Mouse (Mus musculus) embryonic facial prominence, embryonic 13.5 days (tissue): Measurements from ENCODE around the gene Olfr955. TPM values are rescaled to one million over a fixed set of nuclear protein-coding genes. Genes with fewer than 3 reads are reported as not detected.

ENCODE experiments used
- ATAC-seq: fragments of 200-750 bp; cut with Nextera tagmentation; 2 replicates; pipeline ENCODE4 v1.8.0; 2017; ENCODE audit warnings: low read depth; ENCODE audit not compliant: insufficient number of reproducible peaks, insufficient read depth, low FRiP score, low TSS enrichment
- H3K27ac ChIP-seq: fragments of 300-500 bp; sonication (generic); 2 replicates; pipeline ENCODE4 v1.5.1; 2015; ENCODE audit warnings: moderate library complexity, mild to moderate bottlenecking, inconsistent platforms
- H3K27me3 ChIP-seq: fragments of 300-500 bp; sonication (generic); 2 replicates; pipeline ENCODE4 v1.6.1; 2015; ENCODE audit warnings: mild to moderate bottlenecking, inconsistent platforms
- H3K36me3 ChIP-seq: fragments of 300-500 bp; sonication (generic); 2 replicates; pipeline ENCODE4 v1.6.1; 2015; ENCODE audit warnings: mild to moderate bottlenecking, inconsistent platforms
- H3K4me1 ChIP-seq: fragments of 300-500 bp; sonication (generic); 2 replicates; pipeline ENCODE4 v1.6.1; 2015; ENCODE audit warnings: inconsistent platforms
- H3K4me2 ChIP-seq: fragments of 300-500 bp; sonication (generic); 2 replicates; pipeline ENCODE4 v1.6.1; 2015; ENCODE audit warnings: moderate library complexity, mild to moderate bottlenecking, inconsistent platforms
- H3K4me3 ChIP-seq: fragments of 300-500 bp; sonication (generic); 2 replicates; pipeline ENCODE4 v1.5.1; 2015; ENCODE audit warnings: mild to moderate bottlenecking, inconsistent platforms
- H3K9ac ChIP-seq: fragments of 300-500 bp; sonication (generic); 2 replicates; pipeline ENCODE4 v1.6.1; 2015; ENCODE audit warnings: mild to moderate bottlenecking, inconsistent platforms
- H3K9me3 ChIP-seq: fragments of 300-500 bp; sonication (generic); 2 replicates; pipeline ENCODE4 v1.6.1; 2016; ENCODE audit warnings: inconsistent platforms
- WGBS: fragments of 180-500 bp; shearing (Covaris S2); methylation state at CpG from one replicate; pipeline ENCODE4 v1.1.7; 2015; ENCODE audit warnings: mixed read lengths; 5-methylcytosine and 5-hydroxymethylcytosine counted together
- polyA plus RNA-seq: library from polyadenylated mRNA; unstranded; fragments of >200 nt; fragmentation: Nextera tagmentation; extraction: Ambion mirVana; gene quantifications from 2 replicates; pipeline ENCODE4 v1.2.1, GENCODE M21; 2015

The Olfr955 gene
- not detected in 2 replicates for polyA plus RNA-seq

- H3K36me3 ChIP-seq = no peaks in the 10 kb centered on the region
- H3K9ac ChIP-seq = no peak within 1 kb of the TSS
- no peaks in the 10 kb centered on the region for H3K4me1 ChIP-seq
- no peaks in the 10 kb centered on the region for H3K9me3 ChIP-seq
- H3K4me2 ChIP-seq = no peak within 1 kb of the TSS
- no peak for ATAC-seq
- no peaks in the 10 kb centered on the region for H3K27me3 ChIP-seq
- H3K4me3 ChIP-seq = no peak within 1 kb of the TSS
- H3K27ac ChIP-seq = no peak within 1 kb of the TSS
- WGBS = 63% methylated on average over 1 of the region's 1 CpGs
These were observed at the start of gene Olfr955 for GRCm38 (mm10) chr9:39471844-39472243. Olfr955 (minus strand) TSS chr9:39471944.

GRCm38 (mm10) chr9:39518595-39518994 is 46.9 kb upstream of the Olfr955 start:
- Histone ChIP-seq H3K9me3 (no peaks in the 10 kb centered on the region), H3K4me1 (peaks cover 10% of the 10 kb centered on the region), H3K9ac (no peak overlapping the region), H3K36me3 (no peaks in the 10 kb centered on the region), H3K27ac (no peak overlapping the region), H3K4me3 (no peak overlapping the region), H3K27me3 (no peaks in the 10 kb centered on the region), H3K4me2 (no peak overlapping the region)
- ATAC-seq = no peak

GRCm38 (mm10) chr9:39515531-39515930 is 43.8 kb upstream of the Olfr955 start, which contains the start of gene Olfr957:
Olfr957 (minus strand) TSS chr9:39515809.
- Histone ChIP-seq H3K4me3 (no peak within 1 kb of the TSS), H3K9me3 (no peaks in the 10 kb centered on the region), H3K27ac (no peak within 1 kb of the TSS), H3K27me3 (no peaks in the 10 kb centered on the region), H3K4me2 (no peak within 1 kb of the TSS), H3K36me3 (no peaks in the 10 kb centered on the region), H3K4me1 (peaks cover 5% of the 10 kb centered on the region), H3K9ac (no peak within 1 kb of the TSS)
- 29% methylated on average over 3 of the region's 3 CpGs for WGBS
- ATAC-seq = no peak

- 79% methylated on average over 9 of the region's 9 CpGs for WGBS
These were observed 37.7 kb upstream of the Olfr955 start for GRCm38 (mm10) chr9:39509412-39509811.

GRCm38 (mm10) chr9:39508998-39509397 is 37.3 kb upstream of the Olfr955 start:
- no peak overlapping the region for H3K9ac ChIP-seq
- no peak overlapping the region for H3K4me2 ChIP-seq
- 7% methylated on average over 6 of the region's 6 CpGs for WGBS
- no peaks in the 10 kb centered on the region for H3K36me3 ChIP-seq
- no peaks in the 10 kb centered on the region for H3K9me3 ChIP-seq
- no peaks in the 10 kb centered on the region for H3K27me3 ChIP-seq
- ATAC-seq = no peak
- no peak overlapping the region for H3K27ac ChIP-seq
- H3K4me3 ChIP-seq = no peak overlapping the region
- no peaks in the 10 kb centered on the region for H3K4me1 ChIP-seq

More at GRCm38 (mm10) chr9:39509412-39509811, 37.7 kb upstream of the Olfr955 start:
- no peaks in the 10 kb centered on the region for H3K4me1 ChIP-seq
- no peak overlapping the region for H3K4me2 ChIP-seq
- H3K4me3 ChIP-seq = no peak overlapping the region
- H3K27ac ChIP-seq = no peak overlapping the region
- no peaks in the 10 kb centered on the region for H3K9me3 ChIP-seq
- H3K36me3 ChIP-seq = no peaks in the 10 kb centered on the region
- no peaks in the 10 kb centered on the region for H3K27me3 ChIP-seq
- no peak overlapping the region for H3K9ac ChIP-seq
- no peak for ATAC-seq

- no peak within 1 kb of the TSS for H3K4me2 ChIP-seq
- no peak within 1 kb of the TSS for H3K4me3 ChIP-seq
- no peak for ATAC-seq
- H3K4me1 ChIP-seq = no peaks in the 10 kb centered on the region
- no peak within 1 kb of the TSS for H3K27ac ChIP-seq
- H3K27me3 ChIP-seq = no peaks in the 10 kb centered on the region
- no peaks in the 10 kb centered on the region for H3K9me3 ChIP-seq
- H3K36me3 ChIP-seq = no peaks in the 10 kb centered on the region
- WGBS = 88% methylated on average over 2 of the region's 2 CpGs
- H3K9ac ChIP-seq = no peak within 1 kb of the TSS
These were observed 22.2 kb upstream of the Olfr955 start, which contains the start of gene Olfr44 for GRCm38 (mm10) chr9:39493895-39494294. Olfr44 (minus strand) TSS chr9:39493995.

GRCm38 (mm10) chr9:39456401-39456800 is 15.3 kb downstream of the Olfr955 start, which contains the start of gene Olfr954:
Olfr954 (plus strand) TSS chr9:39456701.
- H3K36me3 ChIP-seq = no peaks in the 10 kb centered on the region
- no peaks in the 10 kb centered on the region for H3K4me1 ChIP-seq
- H3K4me2 ChIP-seq = no peak within 1 kb of the TSS
- no peak for ATAC-seq
- H3K9me3 ChIP-seq = no peaks in the 10 kb centered on the region
- H3K27me3 ChIP-seq = no peaks in the 10 kb centered on the region
- H3K4me3 ChIP-seq = no peak within 1 kb of the TSS
- H3K27ac ChIP-seq = no peak within 1 kb of the TSS
- 84% methylated on average over 6 of the region's 6 CpGs for WGBS
- no peak within 1 kb of the TSS for H3K9ac ChIP-seq

GRCm38 (mm10) chr9:39427048-39427447 is 44.7 kb downstream of the Olfr955 start, which contains the start of gene Olfr952:
Olfr952 (minus strand) TSS chr9:39427148.
- no peak within 1 kb of the TSS for H3K4me2 ChIP-seq
- H3K9me3 ChIP-seq = no peaks in the 10 kb centered on the region
- H3K36me3 ChIP-seq = no peaks in the 10 kb centered on the region
- no peaks in the 10 kb centered on the region for H3K27me3 ChIP-seq
- no peaks in the 10 kb centered on the region for H3K4me1 ChIP-seq
- no peak for ATAC-seq
- no peak within 1 kb of the TSS for H3K27ac ChIP-seq
- no peak within 1 kb of the TSS for H3K9ac ChIP-seq
- no peak within 1 kb of the TSS for H3K4me3 ChIP-seq

Other genes with a start within 250 kb of the Olfr955 start
- gene Olfr1537, start 221.9 kb downstream of the Olfr955 start, polyA plus RNA-seq = not detected in 2 replicates
- not detected in 2 replicates for gene Olfr945, start 195.1 kb downstream of the Olfr955 start, polyA plus RNA-seq
- not detected in 2 replicates for gene Olfr948, start 145.9 kb downstream of the Olfr955 start, polyA plus RNA-seq
- gene Olfr951, start 84.5 kb downstream of the Olfr955 start, polyA plus RNA-seq = not detected in 2 replicates
- not detected in 2 replicates for gene Olfr952, start 44.8 kb downstream of the Olfr955 start, polyA plus RNA-seq
- not detected in 2 replicates for gene Olfr954, start 15.2 kb downstream of the Olfr955 start, polyA plus RNA-seq
- not detected in 2 replicates for gene Olfr44, start 22.1 kb upstream of the Olfr955 start, polyA plus RNA-seq
- 0.39 TPM in 1 of 2 replicates, not detected in the other for gene Olfr957, start 43.9 kb upstream of the Olfr955 start, polyA plus RNA-seq
- not detected in 2 replicates for gene Olfr958, start 82.1 kb upstream of the Olfr955 start, polyA plus RNA-seq
- gene Olfr959, start 103.6 kb upstream of the Olfr955 start, polyA plus RNA-seq = 0.06 TPM in 1 of 2 replicates, not detected in the other
- gene AW551984, start 132.5 kb upstream of the Olfr955 start, polyA plus RNA-seq = 50.9 and 54.9 TPM in 2 replicates
- gene Olfr148, start 138.7 kb upstream of the Olfr955 start, polyA plus RNA-seq = not detected in 2 replicates
- not detected in 2 replicates for gene Olfr960, start 149.4 kb upstream of the Olfr955 start, polyA plus RNA-seq
- not detected in 2 replicates for gene Olfr961, start 173.1 kb upstream of the Olfr955 start, polyA plus RNA-seq
- not detected in 2 replicates for gene Olfr963, start 195.3 kb upstream of the Olfr955 start, polyA plus RNA-seq
- not detected in 2 replicates for gene Olfr149, start 235.2 kb upstream of the Olfr955 start, polyA plus RNA-seq
- not detected in 2 replicates for gene Olfr965, start 239.4 kb upstream of the Olfr955 start, polyA plus RNA-seq